Mouse (Mus musculus): ENCODE data around the gene Zfp366.

GRCm38 (mm10) chr13:99230495-99230868, 45.9 kb downstream of the Zfp366 start:
- no peak for TF ChIP-seq CTCF (IDR thresholded peaks at IDR 0.05; ENCODE audit: low read depth, low read length)
- no peak for TF ChIP-seq EP300 (IDR thresholded peaks at IDR 0.05; ENCODE audit: insufficient read depth, low read depth, low read length)

Measured in ES-Bruce4 (cell line).